Mouse (Mus musculus) hindbrain, embryonic 10.5 days (tissue): ENCODE data around the gene Ccl6. TPM values are rescaled to one million over a fixed set of nuclear protein-coding genes. Genes with fewer than 3 reads are reported as not detected.

Experiments
- DNase-seq: peaks from one replicate; pipeline ENCODE4 v3.0.0-alpha.2; 2017; ENCODE audit warnings: low spot score
- H3K27ac ChIP-seq: fragments of 300-500 bp; sonication (generic); 2 replicates; pipeline ENCODE4 v1.5.1; 2016; ENCODE audit warnings: mild to moderate bottlenecking, moderate library complexity
- H3K27me3 ChIP-seq: fragments of 300-500 bp; sonication (generic); 2 replicates; pipeline ENCODE4 v1.6.1; 2016; ENCODE audit warnings: mild to moderate bottlenecking; ENCODE audit not compliant: poor library complexity, insufficient read depth, severe bottlenecking
- H3K36me3 ChIP-seq: fragments of 300-500 bp; sonication (generic); 2 replicates; pipeline ENCODE4 v1.6.1; 2016; ENCODE audit warnings: mild to moderate bottlenecking, moderate library complexity
- H3K4me1 ChIP-seq: fragments of 300-500 bp; sonication (generic); replicated peaks from 2 replicates; pipeline ENCODE4 v1.6.1; 2016; ENCODE audit warnings: mild to moderate bottlenecking
- H3K4me3 ChIP-seq: fragments of 300-500 bp; sonication (generic); 2 replicates; pipeline ENCODE4 v1.5.1; 2016; ENCODE audit warnings: mild to moderate bottlenecking, moderate library complexity
- H3K9me3 ChIP-seq: fragments of 300-500 bp; sonication (generic); 2 replicates; pipeline ENCODE4 v1.6.1; 2016; ENCODE audit warnings: mild to moderate bottlenecking, moderate library complexity
- WGBS: fragments of 180-500 bp; shearing (Covaris S2); methylation state at CpG from one replicate; pipeline ENCODE4 v1.1.7; 2016; 5-methylcytosine and 5-hydroxymethylcytosine counted together
- polyA plus RNA-seq: library from polyadenylated mRNA; unstranded; fragments of >200 nt; fragmentation: Nextera tagmentation; extraction: Ambion mirVana; gene quantifications from 2 replicates; pipeline ENCODE4 v1.2.1, GENCODE M21; 2016

The Ccl6 gene
- polyA plus RNA-seq, 1 experiment from 2014 or later: 3.0 TPM

- DNase-seq: no peak
- 83% methylated on average over 3 of the region's 3 CpGs for WGBS
- H3K27me3 ChIP-seq: no peaks in the 10 kb centered on the region
Measured at GRCm38 (mm10) chr11:83544214-83544613, 48.7 kb downstream of the Ccl6 start.

GRCm38 (mm10) chr11:83541415-83541814 is 51.5 kb downstream of the Ccl6 start:
- Histone ChIP-seq H3K4me1 (no peaks in the 10 kb centered on the region), H3K27me3 (no peaks in the 10 kb centered on the region), H3K4me3 (no peak overlapping the region), H3K36me3 (no peaks in the 10 kb centered on the region), H3K27ac (no peak overlapping the region), H3K9me3 (no peaks in the 10 kb centered on the region)
- DNase-seq: no peak
- WGBS: 94% methylated on average over 3 of the region's 3 CpGs

More at GRCm38 (mm10) chr11:83544214-83544613, 48.7 kb downstream of the Ccl6 start:
- Histone ChIP-seq H3K36me3 (no peaks in the 10 kb centered on the region), H3K4me3 (no peak overlapping the region), H3K4me1 (no peaks in the 10 kb centered on the region), H3K9me3 (no peaks in the 10 kb centered on the region), H3K27ac (no peak overlapping the region)

GRCm38 (mm10) chr11:83540931-83541330 is 52.0 kb downstream of the Ccl6 start:
- Histone ChIP-seq H3K36me3 (no peaks in the 10 kb centered on the region), H3K27ac (no peak overlapping the region)
- 83% methylated on average over 2 of the region's 2 CpGs for WGBS

GRCm38 (mm10) chr11:83538705-83539314 is 54.1 kb downstream of the Ccl6 start:
- WGBS: 83% methylated on average over 3 of the region's 3 CpGs
- no peak for DNase-seq
- Histone ChIP-seq H3K9me3 (no peaks in the 10 kb centered on the region), H3K27me3 (no peaks in the 10 kb centered on the region), H3K27ac (no peak overlapping the region), H3K4me3 (no peak overlapping the region), H3K4me1 (0 out of 2 replicates have a peak, but pooled peaks cover 3% of the 10 kb centered on the region), H3K36me3 (no peaks in the 10 kb centered on the region)

More at GRCm38 (mm10) chr11:83540931-83541330, 52.0 kb downstream of the Ccl6 start:
- Histone ChIP-seq H3K4me3 (no peak overlapping the region), H3K27me3 (no peaks in the 10 kb centered on the region), H3K9me3 (no peaks in the 10 kb centered on the region), H3K4me1 (no peaks in the 10 kb centered on the region)
- DNase-seq: no peak

Other genes starting within 250 kb of the Ccl6 start
- 4.3 and 11.1 TPM in 2 replicates for gene Rasl10b, start 183.9 kb downstream of the Ccl6 start, polyA plus RNA-seq
- gene Gas2l2, start 163.6 kb downstream of the Ccl6 start, polyA plus RNA-seq: 0.27 and 0.39 TPM in 2 replicates
- 0.97 TPM in 1 of 2 replicates, not detected in the other for gene 1700020L24Rik, start 155.4 kb downstream of the Ccl6 start, polyA plus RNA-seq
- 1.1 and 1.3 TPM in 2 replicates for gene Mmp28, start 130.0 kb downstream of the Ccl6 start, polyA plus RNA-seq
- gene Taf15, start 120.0 kb downstream of the Ccl6 start, polyA plus RNA-seq: 9.2 and 11.3 TPM in 2 replicates
- gene Heatr9, start 70.9 kb downstream of the Ccl6 start, polyA plus RNA-seq: 0.10 TPM in 1 of 2 replicates, not detected in the other
- gene Ccl5, start 62.6 kb downstream of the Ccl6 start, polyA plus RNA-seq: not detected in 2 replicates
- 1.1 and 1.5 TPM in 2 replicates for gene Ccl9, start 14.5 kb downstream of the Ccl6 start, polyA plus RNA-seq
- not detected in 2 replicates for gene Rpl9-ps1, start 52.5 kb upstream of the Ccl6 start, polyA plus RNA-seq
- gene Ccl3, start 56.3 kb upstream of the Ccl6 start, polyA plus RNA-seq: 1.2 and 1.3 TPM in 2 replicates
- 0.58 TPM in 1 of 2 replicates, not detected in the other for gene Ccl4, start 69.5 kb upstream of the Ccl6 start, polyA plus RNA-seq
- gene Wfdc17, start 110.9 kb upstream of the Ccl6 start, polyA plus RNA-seq: 0.31 TPM in 1 of 2 replicates, not detected in the other
- not detected in 2 replicates for gene Wfdc18, start 115.9 kb upstream of the Ccl6 start, polyA plus RNA-seq
- gene Wfdc21, start 153.9 kb upstream of the Ccl6 start, polyA plus RNA-seq: not detected in 2 replicates
- 30.0 and 30.1 TPM in 2 replicates for gene Heatr6, start 160.6 kb upstream of the Ccl6 start, polyA plus RNA-seq